Mouse (Mus musculus): ENCODE measurements at regions not wholly inside any gene's neighbourhood (a gene's known extent, or its start where the extent isn't known, plus 50 kb on each side); places are given as distances from the start of the nearest gene placed in this dataset.
"Not testable (repeated sequence)": the region's sequence is repeated elsewhere in the genome, so short reads cannot be mapped to it uniquely, and the experiment has no call there.

GRCm38 (mm10) chr14:71115798-71116432 is 516.3 kb upstream of the Fam160b2 start:
- DNase-seq (ENCODE audit: extremely low spot score in 1 of 2, low spot score in 1 of 2), result no peak

- no peak for DNase-seq (ENCODE audit: extremely low spot score in 1 of 2, low spot score in 1 of 2)
These were observed 515.6 kb upstream of the Fam160b2 start for GRCm38 (mm10) chr14:71115095-71115797.

DNA sequence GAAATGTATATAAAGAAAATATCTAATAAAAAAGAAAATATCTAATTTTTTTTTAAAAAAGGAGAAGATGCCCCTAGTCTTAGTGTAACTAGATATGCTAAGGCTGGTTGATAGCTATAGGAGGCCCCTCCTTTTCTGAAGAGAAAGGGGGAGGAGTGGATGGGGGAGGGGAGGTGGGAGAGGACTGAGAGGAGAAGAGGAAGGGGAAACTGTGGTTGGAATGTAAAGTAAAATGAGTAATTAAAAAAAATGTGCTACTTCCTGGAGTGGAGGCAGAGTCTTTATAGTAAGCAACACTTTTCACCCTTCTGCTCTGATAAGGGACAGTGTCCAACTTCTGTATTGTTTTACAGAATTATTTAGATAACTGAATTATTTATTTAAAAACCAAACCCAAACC is 513.6 kb upstream of the Fam160b2 start:
- no peak for DNase-seq (ENCODE audit: extremely low spot score in 1 of 2, low spot score in 1 of 2)

GRCm38 (mm10) chr14:71104617-71105016 is 505.0 kb upstream of the Fam160b2 start:
- no peak for DNase-seq (ENCODE audit: extremely low spot score in 1 of 2, low spot score in 1 of 2)

DNA sequence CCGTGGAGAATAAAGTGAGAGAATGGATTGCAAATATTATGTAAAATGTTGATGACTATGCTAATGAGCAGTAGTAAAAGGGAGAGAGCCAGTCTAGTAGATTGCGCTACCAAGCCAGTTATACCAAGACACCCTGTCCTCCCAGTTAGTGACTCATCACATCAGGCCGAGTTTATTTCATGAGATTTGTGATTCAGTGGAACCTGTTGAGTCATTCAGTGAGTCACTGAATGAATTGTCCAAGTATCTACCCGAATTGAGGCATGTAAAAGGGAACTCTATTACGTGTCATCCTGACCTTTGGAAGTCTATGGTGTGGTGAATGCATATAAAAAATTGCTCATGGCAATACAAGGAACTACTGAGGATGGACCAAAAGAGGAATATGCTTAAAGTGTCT is 504.3 kb upstream of the Fam160b2 start:
- DNase-seq (ENCODE audit: extremely low spot score in 1 of 2, low spot score in 1 of 2), result peak; percentile 41 to 63

DNA sequence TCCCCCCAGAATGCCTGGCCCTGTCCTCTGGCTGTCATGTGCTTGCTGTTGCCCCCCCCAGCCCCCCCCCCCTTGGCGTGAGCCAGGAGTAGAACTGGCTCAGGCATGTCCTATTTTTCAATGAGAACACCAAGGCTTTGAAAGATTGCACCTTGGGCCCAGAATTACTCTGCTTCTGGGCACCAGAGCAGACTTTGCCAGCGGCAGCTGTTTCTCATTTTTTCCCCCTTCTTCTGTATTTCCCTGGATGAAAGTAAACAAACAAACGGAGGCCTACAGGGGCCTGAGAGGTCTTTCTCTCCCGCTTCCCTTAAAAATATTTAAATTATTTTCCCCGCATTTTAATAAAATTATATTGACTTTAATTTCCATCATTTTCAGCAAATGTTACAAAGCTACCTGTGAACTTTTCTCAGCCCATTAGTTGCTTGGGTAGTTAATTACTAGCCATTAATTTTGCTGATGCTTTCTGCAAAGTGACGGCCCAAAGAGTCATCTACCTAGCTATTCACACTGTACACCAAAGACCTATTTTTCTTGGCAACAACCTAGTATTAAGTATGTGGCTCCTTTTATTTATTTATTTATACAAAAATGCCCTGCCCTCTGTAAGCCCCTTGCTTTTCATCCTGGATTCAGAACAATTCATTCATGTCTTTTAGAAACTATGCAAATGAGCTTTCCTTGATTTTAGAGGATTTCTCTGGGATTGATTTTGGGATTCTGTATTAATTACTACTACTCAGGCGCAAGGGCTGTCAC is 496.2 kb upstream of the Fam160b2 start:
- DNase-seq (ENCODE audit: extremely low spot score in 1 of 2, low spot score in 1 of 2), result no peak

- peak in 1 of 2 experiments; percentile 38 for DNase-seq (ENCODE audit: extremely low spot score in 1 of 2, low spot score in 1 of 2)
These were observed 493.1 kb upstream of the Fam160b2 start for GRCm38 (mm10) chr14:71092626-71093326.

DNA sequence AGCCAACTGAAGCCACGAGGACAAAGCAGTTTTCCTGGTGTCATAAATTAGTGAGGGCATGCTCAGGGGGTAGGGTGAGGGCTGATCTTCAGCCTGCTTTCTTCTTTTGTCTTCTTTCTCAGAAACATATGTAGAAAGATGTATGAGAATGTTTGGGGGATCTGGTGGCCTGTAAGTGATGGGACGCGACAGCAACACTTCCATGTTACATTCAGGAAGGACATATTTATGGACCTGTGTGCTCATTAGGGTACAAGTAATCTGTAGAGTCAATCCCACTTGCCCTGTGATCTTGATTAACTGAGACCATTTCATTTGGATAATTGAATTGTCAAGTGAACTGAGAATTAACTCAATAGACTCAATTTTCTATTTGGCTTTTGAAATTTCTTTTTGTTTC is 486.1 kb upstream of the Fam160b2 start:
- no peak for DNase-seq (ENCODE audit: extremely low spot score in 1 of 2, low spot score in 1 of 2)

- no peak for DNase-seq (ENCODE audit: extremely low spot score in 1 of 2, low spot score in 1 of 2)
These were observed 482.7 kb upstream of the Fam160b2 start for GRCm38 (mm10) chr14:71082327-71082726.

- DNase-seq (ENCODE audit: extremely low spot score in 1 of 2, low spot score in 1 of 2), result no peak
These were observed 476.0 kb upstream of the Fam160b2 start for GRCm38 (mm10) chr14:71075671-71076070.

GRCm38 (mm10) chr14:71074019-71074418 is 474.4 kb upstream of the Fam160b2 start:
- no peak for DNase-seq (ENCODE audit: extremely low spot score in 1 of 2, low spot score in 1 of 2)

DNA sequence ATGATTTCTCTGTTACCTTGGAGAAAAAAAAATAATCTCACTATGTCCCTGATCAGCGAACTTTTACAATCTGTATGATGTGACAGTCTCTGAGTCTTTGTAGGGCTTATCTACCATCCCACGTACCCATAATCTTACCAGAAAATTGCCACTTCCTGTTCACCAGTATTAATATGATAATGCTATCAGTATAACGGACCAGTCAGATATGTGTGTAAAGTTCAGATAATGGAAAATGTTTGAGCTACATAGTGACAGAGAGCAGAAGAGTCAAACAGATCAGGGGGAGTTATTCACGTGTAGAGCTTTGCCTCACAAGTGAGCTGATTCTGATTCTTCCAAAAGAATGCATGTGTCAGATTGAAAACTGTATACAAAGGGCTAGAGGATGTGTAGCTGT is 466.0 kb upstream of the Fam160b2 start:
- no peak for DNase-seq (ENCODE audit: extremely low spot score in 1 of 2, low spot score in 1 of 2)

GRCm38 (mm10) chr14:71056601-71057000 is 457.0 kb upstream of the Fam160b2 start:
- DNase-seq (ENCODE audit: extremely low spot score in 1 of 2, low spot score in 1 of 2), result no peak

DNA sequence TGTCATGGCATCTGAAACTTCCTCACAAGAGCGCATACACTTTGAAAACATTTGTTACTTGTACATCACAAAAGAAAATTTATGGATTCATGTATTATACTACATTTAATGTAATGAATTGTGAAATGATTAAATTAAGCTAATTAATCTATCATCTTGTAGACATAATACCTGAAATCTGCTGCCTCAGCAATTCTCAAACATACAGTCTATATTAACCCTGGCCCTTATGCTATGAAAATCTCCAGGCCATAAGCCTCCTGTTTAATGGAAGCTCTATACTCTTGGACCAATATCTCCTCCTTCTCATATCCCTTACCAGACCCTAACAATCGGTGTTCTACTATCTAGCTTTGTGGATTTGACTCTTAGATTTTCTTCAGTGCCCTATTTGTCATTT is 455.8 kb upstream of the Fam160b2 start:
- DNase-seq (ENCODE audit: extremely low spot score in 1 of 2, low spot score in 1 of 2), result no peak

DNA sequence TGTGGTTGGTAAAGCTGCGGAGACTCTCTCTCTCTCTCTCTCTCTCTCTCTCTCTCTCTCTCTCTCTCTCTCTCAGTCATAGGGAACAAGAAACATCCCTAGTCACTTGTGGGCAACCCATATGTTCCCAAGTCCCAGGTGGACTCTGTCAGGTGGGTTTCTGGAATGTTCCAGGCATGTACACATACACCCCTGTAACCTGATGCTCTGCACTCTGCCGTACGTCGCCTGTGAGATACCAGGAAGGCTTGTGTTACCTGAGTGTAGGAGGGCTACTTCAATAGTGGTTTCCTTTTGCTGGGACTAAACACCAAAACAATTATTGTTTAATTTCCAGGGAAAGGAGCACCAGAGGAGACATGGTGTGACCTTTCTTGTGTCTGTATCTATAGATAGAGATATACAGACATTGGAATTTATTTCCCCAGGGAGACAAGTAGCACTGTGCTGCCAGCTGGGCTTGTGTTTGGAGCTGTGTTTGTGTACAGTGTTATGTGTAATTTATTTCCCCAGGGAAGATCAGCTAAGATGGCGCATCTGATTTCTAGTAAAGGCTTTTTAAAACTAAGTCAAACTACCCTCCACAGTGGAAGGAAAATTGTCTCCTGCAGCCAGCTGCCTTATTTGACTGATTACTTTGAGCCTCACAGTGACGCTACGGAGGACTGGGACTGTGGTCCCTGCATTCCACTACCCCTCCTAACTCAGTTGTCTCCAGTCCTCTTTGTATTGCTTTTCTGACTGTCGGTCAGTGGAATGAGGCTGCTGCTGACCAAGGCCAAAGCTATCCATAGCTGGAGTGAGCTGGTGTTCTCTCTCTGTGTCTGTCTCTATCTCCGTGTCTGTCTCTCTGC is 454.4 kb upstream of the Fam160b2 start:
- DNase-seq (ENCODE audit: extremely low spot score in 1 of 2, low spot score in 1 of 2), result no peak

DNA sequence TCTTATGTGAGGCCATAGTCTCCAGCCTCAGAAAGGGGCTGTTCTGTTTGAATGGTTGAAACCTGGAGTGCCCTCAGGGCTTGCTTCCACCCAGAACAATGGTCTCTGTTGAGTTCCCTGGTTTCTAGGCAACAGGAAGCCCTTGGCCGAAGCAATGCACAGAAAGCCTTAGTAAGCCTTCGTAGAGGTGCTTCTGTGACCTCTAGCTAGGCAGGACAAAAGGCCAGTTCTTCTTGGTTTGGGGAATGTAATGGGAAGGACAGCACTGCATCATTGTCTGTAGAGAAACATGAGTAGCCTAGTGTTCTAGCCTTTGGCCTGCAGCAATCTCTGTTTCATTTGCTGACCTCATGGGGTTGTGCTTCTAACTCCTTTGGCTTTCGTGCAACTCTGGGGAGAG is 447.5 kb upstream of the Fam160b2 start:
- DNase-seq (ENCODE audit: extremely low spot score in 1 of 2, low spot score in 1 of 2), result peak; percentile 17 to 28

- DNase-seq (ENCODE audit: extremely low spot score in 1 of 2, low spot score in 1 of 2), result not testable (repeated sequence)
These were observed 444.5 kb upstream of the Fam160b2 start for GRCm38 (mm10) chr14:71043879-71044770.

- no peak for DNase-seq (ENCODE audit: extremely low spot score in 1 of 2, low spot score in 1 of 2)
These were observed 437.0 kb upstream of the Fam160b2 start for GRCm38 (mm10) chr14:71036620-71037019.

- no peak for DNase-seq (ENCODE audit: extremely low spot score in 1 of 2, low spot score in 1 of 2)
These were observed 434.0 kb upstream of the Fam160b2 start for GRCm38 (mm10) chr14:71033586-71033985.
